Mouse (Mus musculus): ENCODE data around the gene Tapt1. TPM values are rescaled to one million over a fixed set of nuclear protein-coding genes. Genes with fewer than 3 reads are reported as not detected.
A peak's percentile ranks its signal among the peaks of the same experiment; 100 is the strongest.

Gene Tapt1
- polyA plus RNA-seq, 1 experiment: 13.9 TPM

- no peak overlapping the region for H3K4me3 ChIP-seq (ENCODE audit: low read depth, low read length)
- H3K4me1 ChIP-seq (ENCODE audit: control insufficient read depth, insufficient read depth, insufficient read length, low read length): peaks cover 12% of the 10 kb centered on the region; the same call in 1 of the 2 replicates
- H3K27ac ChIP-seq (ENCODE audit: insufficient read depth, low read depth, low read length): no peak overlapping the region
- no peaks in the 10 kb centered on the region for H3K27me3 ChIP-seq (ENCODE audit: control insufficient read depth, insufficient read depth, low read length)
- no peaks in the 10 kb centered on the region for H3K36me3 ChIP-seq (ENCODE audit: control insufficient read depth, insufficient read depth, low read length)
- no peak for TF ChIP-seq POLR2A (IDR thresholded peaks at IDR 0.05; ENCODE audit: low read depth, low read length)
- TF ChIP-seq CTCF (IDR thresholded peaks at IDR 0.05; ENCODE audit: extremely low read depth, insufficient read length, insufficient replicate concordance, low read depth, low read length): no peak
- WGBS: 95% methylated on average over 2 of the region's 2 CpGs
These were observed 67.2 kb downstream of the Tapt1 start for GRCm38 (mm10) chr5:44159231-44159630.

DNA sequence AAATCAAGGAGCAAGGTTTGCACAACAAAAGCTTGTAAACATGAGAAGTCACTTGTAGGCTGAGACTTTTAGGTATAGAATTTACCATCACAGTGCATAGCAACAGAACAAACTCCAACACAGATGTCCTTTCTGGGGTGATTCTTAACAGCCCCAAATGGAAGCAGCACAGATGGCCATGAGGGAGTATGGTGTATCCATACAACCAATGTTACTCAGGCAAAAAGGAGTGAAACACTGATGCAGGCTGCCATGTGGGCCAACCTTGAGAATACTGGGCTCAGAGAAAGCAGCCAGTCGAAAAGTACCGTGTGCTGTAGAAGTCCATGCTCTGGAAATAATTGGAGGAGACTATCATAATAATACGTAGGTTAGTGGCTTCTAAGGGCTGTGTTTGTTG, 68.0 kb downstream of the Tapt1 start:
- no peak overlapping the region for H3K4me3 ChIP-seq (ENCODE audit: low read depth, low read length)
- no peaks in the 10 kb centered on the region for H3K36me3 ChIP-seq (ENCODE audit: control insufficient read depth, insufficient read depth, low read length)
- 92% methylated on average over 3 of the region's 3 CpGs for WGBS
- H3K27ac ChIP-seq (ENCODE audit: insufficient read depth, low read depth, low read length): peak overlapping the region; percentile 17
- peaks cover 12% of the 10 kb centered on the region; the same call in 1 of the 2 replicates for H3K4me1 ChIP-seq (ENCODE audit: control insufficient read depth, insufficient read depth, insufficient read length, low read length)
- TF ChIP-seq CTCF (IDR thresholded peaks at IDR 0.05; ENCODE audit: extremely low read depth, insufficient read length, insufficient replicate concordance, low read depth, low read length): no peak
- no peak for TF ChIP-seq POLR2A (IDR thresholded peaks at IDR 0.05; ENCODE audit: low read depth, low read length)
- H3K27me3 ChIP-seq (ENCODE audit: control insufficient read depth, insufficient read depth, low read length): no peaks in the 10 kb centered on the region

DNA sequence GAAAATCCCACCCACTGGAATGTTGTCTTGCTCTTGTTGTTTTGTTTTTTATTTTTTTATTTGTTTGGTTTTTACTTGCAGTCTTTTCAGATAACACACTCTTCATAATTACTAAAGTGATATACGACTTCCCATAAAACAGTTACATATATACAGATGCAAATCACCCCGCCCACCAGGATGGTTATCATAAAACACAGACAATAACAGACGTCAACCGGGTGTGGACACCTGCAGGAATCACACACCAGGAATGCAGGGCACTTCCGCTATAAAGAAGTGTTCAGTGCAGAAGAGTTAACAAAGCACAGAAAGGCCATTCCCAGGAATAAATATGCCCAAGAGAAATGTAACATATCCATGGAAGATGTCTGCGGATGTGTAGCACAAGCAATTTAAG, 68.7 kb downstream of the Tapt1 start:
- 28% methylated on average over 6 of the region's 6 CpGs for WGBS
- H3K27me3 ChIP-seq (ENCODE audit: control insufficient read depth, insufficient read depth, low read length): no peaks in the 10 kb centered on the region
- TF ChIP-seq POLR2A (IDR thresholded peaks at IDR 0.05; ENCODE audit: low read depth, low read length): no peak

DNA sequence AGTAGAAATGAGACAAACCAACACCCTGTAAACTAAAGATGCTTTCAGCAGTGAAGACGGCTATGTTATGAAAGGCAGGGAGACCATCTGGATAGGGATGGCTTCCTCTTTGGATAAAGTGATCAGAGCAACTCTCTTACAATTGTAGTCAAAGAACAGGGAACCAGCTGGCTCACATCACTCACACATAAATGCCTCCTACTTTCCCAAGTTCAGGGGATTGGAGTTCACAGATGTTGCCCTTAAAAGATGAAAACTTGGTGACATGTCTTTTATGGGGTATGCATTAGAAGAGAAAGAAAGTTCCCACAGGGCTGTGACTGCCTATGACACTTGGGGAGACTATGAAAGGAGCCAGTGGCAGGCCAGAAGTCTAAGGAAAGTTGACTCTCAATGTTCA, 73.4 kb downstream of the Tapt1 start:
- Histone ChIP-seq H3K27ac (ENCODE audit: insufficient read depth, low read depth, low read length) (no peak overlapping the region), H3K4me1 (ENCODE audit: control insufficient read depth, insufficient read depth, insufficient read length, low read length) (peaks cover 9% of the 10 kb centered on the region; the same call in 1 of the 2 replicates), H3K27me3 (ENCODE audit: control insufficient read depth, insufficient read depth, low read length) (no peaks in the 10 kb centered on the region; the same call in 1 of the 2 replicates), H3K36me3 (ENCODE audit: control insufficient read depth, insufficient read depth, low read length) (no peaks in the 10 kb centered on the region), H3K4me3 (ENCODE audit: low read depth, low read length) (no peak overlapping the region)
- 74% methylated on average over 1 of the region's 1 CpGs for WGBS
- TF ChIP-seq POLR2A (IDR thresholded peaks at IDR 0.05; ENCODE audit: low read depth, low read length): no peak
- no peak for TF ChIP-seq CTCF (IDR thresholded peaks at IDR 0.05; ENCODE audit: extremely low read depth, insufficient read length, insufficient replicate concordance, low read depth, low read length)

More for the DNA sequence above, 68.7 kb downstream of the Tapt1 start:
- Histone ChIP-seq H3K36me3 (ENCODE audit: control insufficient read depth, insufficient read depth, low read length) (no peaks in the 10 kb centered on the region), H3K4me3 (ENCODE audit: low read depth, low read length) (no peak overlapping the region), H3K27ac (ENCODE audit: insufficient read depth, low read depth, low read length) (no peak overlapping the region), H3K4me1 (ENCODE audit: control insufficient read depth, insufficient read depth, insufficient read length, low read length) (peaks cover 12% of the 10 kb centered on the region; the same call in 1 of the 2 replicates)

GRCm38 (mm10) chr5:44151327-44152051, 74.9 kb downstream of the Tapt1 start:
- WGBS: 35% methylated on average over 4 of the region's 4 CpGs
- H3K27ac ChIP-seq (ENCODE audit: insufficient read depth, low read depth, low read length): 0 out of 2 replicates have a peak overlapping the region, but pooled peaks have one; percentile 12
- H3K27me3 ChIP-seq (ENCODE audit: control insufficient read depth, insufficient read depth, low read length): no peaks in the 10 kb centered on the region; the same call in 1 of the 2 replicates
- TF ChIP-seq POLR2A (IDR thresholded peaks at IDR 0.05; ENCODE audit: low read depth, low read length) (no peak), CTCF (IDR thresholded peaks at IDR 0.05; ENCODE audit: extremely low read depth, insufficient read length, insufficient replicate concordance, low read depth, low read length) (no peak)
- H3K4me1 ChIP-seq (ENCODE audit: control insufficient read depth, insufficient read depth, insufficient read length, low read length): no peaks in the 10 kb centered on the region; the same call in 1 of the 2 replicates
- H3K4me3 ChIP-seq (ENCODE audit: low read depth, low read length): no peak overlapping the region
- H3K36me3 ChIP-seq (ENCODE audit: control insufficient read depth, insufficient read depth, low read length): no peaks in the 10 kb centered on the region

DNA sequence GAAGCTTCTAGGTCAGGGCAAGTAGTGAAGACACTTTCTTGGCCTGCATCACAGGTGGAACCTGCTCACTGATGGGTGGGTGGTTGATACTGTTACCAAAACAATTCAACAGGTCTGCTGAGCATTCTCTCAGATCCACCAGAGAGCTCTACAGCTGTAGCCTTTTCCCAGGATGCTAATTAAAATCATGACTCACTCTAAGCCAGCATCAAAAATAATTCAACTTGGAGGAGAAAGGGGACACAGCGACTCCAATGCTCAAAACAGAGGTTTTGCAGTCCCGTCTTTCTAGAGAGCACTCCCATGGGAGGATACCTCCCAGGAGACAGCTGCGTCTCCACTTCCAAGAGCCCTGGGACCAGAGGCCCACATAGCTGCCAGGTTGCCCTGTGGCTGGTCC, 78.7 kb downstream of the Tapt1 start:
- TF ChIP-seq POLR2A (IDR thresholded peaks at IDR 0.05; ENCODE audit: low read depth, low read length) (no peak), CTCF (IDR thresholded peaks at IDR 0.05; ENCODE audit: extremely low read depth, insufficient read length, insufficient replicate concordance, low read depth, low read length) (no peak)
- no peaks in the 10 kb centered on the region; the same call in none of the 2 replicates for H3K4me1 ChIP-seq (ENCODE audit: control insufficient read depth, insufficient read depth, insufficient read length, low read length)
- H3K27ac ChIP-seq (ENCODE audit: insufficient read depth, low read depth, low read length): no peak overlapping the region
- no peak overlapping the region for H3K4me3 ChIP-seq (ENCODE audit: low read depth, low read length)
- 86% methylated on average over 3 of the region's 3 CpGs for WGBS
- no peaks in the 10 kb centered on the region; the same call in 1 of the 2 replicates for H3K27me3 ChIP-seq (ENCODE audit: control insufficient read depth, insufficient read depth, low read length)
- no peaks in the 10 kb centered on the region for H3K36me3 ChIP-seq (ENCODE audit: control insufficient read depth, insufficient read depth, low read length)

GRCm38 (mm10) chr5:44146437-44147332, 79.7 kb downstream of the Tapt1 start:
- TF ChIP-seq POLR2A (IDR thresholded peaks at IDR 0.05; ENCODE audit: low read depth, low read length) (no peak), CTCF (IDR thresholded peaks at IDR 0.05; ENCODE audit: extremely low read depth, insufficient read length, insufficient replicate concordance, low read depth, low read length) (no peak)
- Histone ChIP-seq H3K36me3 (ENCODE audit: control insufficient read depth, insufficient read depth, low read length) (no peaks in the 10 kb centered on the region), H3K4me3 (ENCODE audit: low read depth, low read length) (no peak overlapping the region), H3K4me1 (ENCODE audit: control insufficient read depth, insufficient read depth, insufficient read length, low read length) (no peaks in the 10 kb centered on the region; the same call in none of the 2 replicates), H3K27ac (ENCODE audit: insufficient read depth, low read depth, low read length) (no peak overlapping the region), H3K27me3 (ENCODE audit: control insufficient read depth, insufficient read depth, low read length) (no peaks in the 10 kb centered on the region; the same call in 1 of the 2 replicates)
- WGBS: 66% methylated on average over 6 of the region's 6 CpGs

Data from small intestine, adult 2 months (tissue).